Mouse (Mus musculus): Measurements from ENCODE around the gene Def6. TPM values are rescaled to one million over a fixed set of nuclear protein-coding genes. Genes with fewer than 3 reads are reported as not detected.
A peak's percentile ranks its signal among the peaks of the same experiment; 100 is the strongest.

The Def6 gene
- polyA plus RNA-seq, 1 experiment from 2014 or later = 9.0 TPM

- no peaks in the 10 kb centered on the region for H3K36me3 ChIP-seq (replicated peaks; ENCODE audit: insufficient read depth, low read length)
- no peaks in the 10 kb centered on the region for H3K27me3 ChIP-seq (ENCODE audit: insufficient read depth, low read length)
- H3K4me3 ChIP-seq (ENCODE audit: low read depth, low read length) = no peak overlapping the region
- H3K27ac ChIP-seq (ENCODE audit: low read depth) = no peak overlapping the region
- ATAC-seq (no peak), DNase-seq (no peak)
- H3K4me1 ChIP-seq (ENCODE audit: insufficient read depth) = no peaks in the 10 kb centered on the region; the same call in 1 of the 2 replicates
- no peak overlapping the region for H3K9ac ChIP-seq (replicated peaks)
- no peak for TF ChIP-seq CTCF (IDR thresholded peaks at IDR 0.05; ENCODE audit: low read depth)
- no peak for TF ChIP-seq EP300 (IDR thresholded peaks at IDR 0.05; ENCODE audit: low read depth)
- no peak overlapping the region for H3K4me2 ChIP-seq (ENCODE audit: low read depth, low read length)
- no peaks in the 10 kb centered on the region for H3K9me3 ChIP-seq (ENCODE audit: low read length)
- WGBS (ENCODE audit: insufficient replicate concordance) = 45% methylated on average over 13 of the region's 13 CpGs
Observed at GRCm38 (mm10) chr17:28270165-28270564, 62.6 kb downstream of the Def6 start.

- DNase-seq (no peak), ATAC-seq (no peak)
- no peak for TF ChIP-seq CTCF (IDR thresholded peaks at IDR 0.05; ENCODE audit: low read depth)
- TF ChIP-seq EP300 (IDR thresholded peaks at IDR 0.05; ENCODE audit: low read depth) = no peak
- no peak overlapping the region for H3K9ac ChIP-seq (replicated peaks)
- no peaks in the 10 kb centered on the region; the same call in 1 of the 2 replicates for H3K4me1 ChIP-seq (ENCODE audit: insufficient read depth)
- no peaks in the 10 kb centered on the region for H3K9me3 ChIP-seq (ENCODE audit: low read length)
- no peak overlapping the region for H3K4me2 ChIP-seq (ENCODE audit: low read depth, low read length)
- 79% methylated on average over 12 of the region's 12 CpGs for WGBS (ENCODE audit: insufficient replicate concordance)
- no peaks in the 10 kb centered on the region for H3K27me3 ChIP-seq (ENCODE audit: insufficient read depth, low read length)
- H3K4me3 ChIP-seq (ENCODE audit: low read depth, low read length) = no peak overlapping the region
- H3K36me3 ChIP-seq (replicated peaks; ENCODE audit: insufficient read depth, low read length) = 0 out of 2 replicates have a peak, but pooled peaks cover 2% of the 10 kb centered on the region
- H3K27ac ChIP-seq (ENCODE audit: low read depth) = no peak overlapping the region
Observed at GRCm38 (mm10) chr17:28271537-28272266, 64.1 kb downstream of the Def6 start.

- Histone ChIP-seq H3K4me2 (ENCODE audit: low read depth, low read length) (no peak overlapping the region), H3K9me3 (ENCODE audit: low read length) (no peaks in the 10 kb centered on the region), H3K9ac (replicated peaks) (no peak overlapping the region), H3K4me1 (ENCODE audit: insufficient read depth) (peaks cover 1% of the 10 kb centered on the region; the same call in 1 of the 2 replicates), H3K27ac (ENCODE audit: low read depth) (no peak overlapping the region), H3K27me3 (ENCODE audit: insufficient read depth, low read length) (no peaks in the 10 kb centered on the region), H3K36me3 (replicated peaks; ENCODE audit: insufficient read depth, low read length) (0 out of 2 replicates have a peak, but pooled peaks cover 2% of the 10 kb centered on the region), H3K4me3 (ENCODE audit: low read depth, low read length) (no peak overlapping the region)
- DNase-seq (no peak), ATAC-seq (no peak)
- TF ChIP-seq EP300 (IDR thresholded peaks at IDR 0.05; ENCODE audit: low read depth) (no peak), CTCF (IDR thresholded peaks at IDR 0.05; ENCODE audit: low read depth) (no peak)
- 78% methylated on average over 9 of the region's 9 CpGs for WGBS (ENCODE audit: insufficient replicate concordance)
Observed at GRCm38 (mm10) chr17:28272281-28272680, 64.7 kb downstream of the Def6 start.

GRCm38 (mm10) chr17:28272837-28273236, 65.3 kb downstream of the Def6 start:
- Histone ChIP-seq H3K9ac (replicated peaks) (no peak overlapping the region), H3K27ac (ENCODE audit: low read depth) (no peak overlapping the region), H3K4me3 (ENCODE audit: low read depth, low read length) (no peak overlapping the region), H3K4me2 (ENCODE audit: low read depth, low read length) (no peak overlapping the region), H3K36me3 (replicated peaks; ENCODE audit: insufficient read depth, low read length) (0 out of 2 replicates have a peak, but pooled peaks cover 2% of the 10 kb centered on the region), H3K9me3 (ENCODE audit: low read length) (no peaks in the 10 kb centered on the region), H3K4me1 (ENCODE audit: insufficient read depth) (peaks cover 6% of the 10 kb centered on the region), H3K27me3 (ENCODE audit: insufficient read depth, low read length) (no peaks in the 10 kb centered on the region)
- DNase-seq (no peak), ATAC-seq (no peak)
- TF ChIP-seq CTCF (IDR thresholded peaks at IDR 0.05; ENCODE audit: low read depth) (no peak), EP300 (IDR thresholded peaks at IDR 0.05; ENCODE audit: low read depth) (no peak)
- 71% methylated on average over 6 of the region's 6 CpGs for WGBS (ENCODE audit: insufficient replicate concordance)

GRCm38 (mm10) chr17:28274739-28275138, 67.2 kb downstream of the Def6 start:
- Histone ChIP-seq H3K27me3 (ENCODE audit: insufficient read depth, low read length) (no peaks in the 10 kb centered on the region), H3K36me3 (replicated peaks; ENCODE audit: insufficient read depth, low read length) (0 out of 2 replicates have a peak, but pooled peaks cover 2% of the 10 kb centered on the region), H3K4me3 (ENCODE audit: low read depth, low read length) (no peak overlapping the region), H3K4me2 (ENCODE audit: low read depth, low read length) (no peak overlapping the region), H3K9me3 (ENCODE audit: low read length) (no peaks in the 10 kb centered on the region), H3K4me1 (ENCODE audit: insufficient read depth) (peaks cover 21% of the 10 kb centered on the region), H3K9ac (replicated peaks) (no peak overlapping the region), H3K27ac (ENCODE audit: low read depth) (no peak overlapping the region)
- DNase-seq = peak; percentile 58
- no peak for ATAC-seq
- TF ChIP-seq EP300 (IDR thresholded peaks at IDR 0.05; ENCODE audit: low read depth) = no peak
- TF ChIP-seq CTCF (IDR thresholded peaks at IDR 0.05; ENCODE audit: low read depth) = peak; percentile 74
- WGBS (ENCODE audit: insufficient replicate concordance) = 80% methylated on average over 3 of the region's 3 CpGs

- Histone ChIP-seq H3K27me3 (ENCODE audit: insufficient read depth, low read length) (no peaks in the 10 kb centered on the region), H3K4me3 (ENCODE audit: low read depth, low read length) (no peak overlapping the region), H3K9ac (replicated peaks) (no peak overlapping the region), H3K27ac (ENCODE audit: low read depth) (no peak overlapping the region), H3K9me3 (ENCODE audit: low read length) (no peaks in the 10 kb centered on the region), H3K4me2 (ENCODE audit: low read depth, low read length) (no peak overlapping the region), H3K4me1 (ENCODE audit: insufficient read depth) (peaks cover 36% of the 10 kb centered on the region), H3K36me3 (replicated peaks; ENCODE audit: insufficient read depth, low read length) (0 out of 2 replicates have a peak, but pooled peaks cover 2% of the 10 kb centered on the region)
- ATAC-seq (no peak), DNase-seq (no peak)
- no peak for TF ChIP-seq CTCF (IDR thresholded peaks at IDR 0.05; ENCODE audit: low read depth)
- TF ChIP-seq EP300 (IDR thresholded peaks at IDR 0.05; ENCODE audit: low read depth) = no peak
- WGBS (ENCODE audit: insufficient replicate concordance) = 82% methylated on average over 14 of the region's 14 CpGs
Observed at GRCm38 (mm10) chr17:28277226-28277625, 69.6 kb downstream of the Def6 start.
